Mouse (Mus musculus) midbrain, embryonic 10.5 days (tissue): ENCODE results near the gene Nap1l1. TPM values are rescaled to one million over a fixed set of nuclear protein-coding genes. Genes with fewer than 3 reads are reported as not detected.

ENCODE experiments used
- DNase-seq: peaks from one replicate; pipeline ENCODE4 v3.0.0-alpha.2; 2017; ENCODE audit warnings: low spot score
- H3K27ac ChIP-seq: fragments of 300-500 bp; sonication (generic); replicated peaks from 2 replicates; pipeline ENCODE4 v1.5.1; 2016; ENCODE audit warnings: mild to moderate bottlenecking
- H3K27me3 ChIP-seq: fragments of 300-500 bp; sonication (generic); 2 replicates; pipeline ENCODE4 v1.6.1; 2016; ENCODE audit warnings: low read depth, mild to moderate bottlenecking; ENCODE audit not compliant: poor library complexity, severe bottlenecking
- H3K36me3 ChIP-seq: fragments of 300-500 bp; sonication (generic); 2 replicates; pipeline ENCODE4 v1.6.1; 2016; ENCODE audit warnings: mild to moderate bottlenecking, moderate library complexity
- H3K4me1 ChIP-seq: fragments of 300-500 bp; sonication (generic); 2 replicates; pipeline ENCODE4 v1.6.1; 2016
- H3K4me3 ChIP-seq: fragments of 300-500 bp; sonication (generic); 2 replicates; pipeline ENCODE4 v1.5.1; 2016; ENCODE audit warnings: mild to moderate bottlenecking, moderate library complexity
- H3K9me3 ChIP-seq: fragments of 300-500 bp; sonication (generic); replicated peaks from 2 replicates; pipeline ENCODE4 v1.6.1; 2016; ENCODE audit warnings: mild to moderate bottlenecking
- WGBS: fragments of 180-500 bp; shearing (Covaris S2); methylation state at CpG from one replicate; pipeline ENCODE4 v1.1.7; 2016; 5-methylcytosine and 5-hydroxymethylcytosine counted together
- polyA plus RNA-seq: library from polyadenylated mRNA; unstranded; fragments of >200 nt; fragmentation: Nextera tagmentation; extraction: Ambion mirVana; gene quantifications from 2 replicates; pipeline ENCODE4 v1.2.1, GENCODE M21; 2016

Gene Nap1l1
- polyA plus RNA-seq, 1 experiment from 2014 or later, result 424 TPM

DNA sequence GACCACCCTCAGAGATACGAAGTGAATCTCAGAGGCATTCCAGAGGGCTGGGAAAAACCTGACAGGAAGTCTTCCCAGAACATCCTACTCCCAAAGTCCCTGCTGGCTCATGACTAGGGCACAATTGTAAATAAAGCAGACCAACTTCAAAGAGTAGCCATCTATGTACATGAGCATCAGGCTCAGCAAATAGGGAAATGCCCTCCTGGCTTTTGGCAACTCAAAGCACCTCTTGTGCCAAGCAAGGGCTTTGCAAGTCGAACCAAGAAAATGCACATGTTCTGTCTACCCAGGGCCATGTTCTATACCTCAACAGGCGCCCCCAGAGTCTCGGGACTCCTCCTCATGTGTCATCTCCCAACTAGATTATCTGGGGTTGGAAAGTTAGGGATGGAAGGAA is 48.6 kb downstream of the Nap1l1 start:
- no peaks in the 10 kb centered on the region for H3K27me3 ChIP-seq
- H3K9me3 ChIP-seq, result no peaks in the 10 kb centered on the region
- DNase-seq, result no peak
- 67% methylated on average over 4 of the region's 4 CpGs for WGBS
- H3K27ac ChIP-seq, result peak overlapping the region; percentile 24; the same call in 1 of the 2 replicates
- H3K4me3 ChIP-seq, result no peak overlapping the region
- H3K4me1 ChIP-seq, result peaks cover 35% of the 10 kb centered on the region
- H3K36me3 ChIP-seq, result no peaks in the 10 kb centered on the region

DNA sequence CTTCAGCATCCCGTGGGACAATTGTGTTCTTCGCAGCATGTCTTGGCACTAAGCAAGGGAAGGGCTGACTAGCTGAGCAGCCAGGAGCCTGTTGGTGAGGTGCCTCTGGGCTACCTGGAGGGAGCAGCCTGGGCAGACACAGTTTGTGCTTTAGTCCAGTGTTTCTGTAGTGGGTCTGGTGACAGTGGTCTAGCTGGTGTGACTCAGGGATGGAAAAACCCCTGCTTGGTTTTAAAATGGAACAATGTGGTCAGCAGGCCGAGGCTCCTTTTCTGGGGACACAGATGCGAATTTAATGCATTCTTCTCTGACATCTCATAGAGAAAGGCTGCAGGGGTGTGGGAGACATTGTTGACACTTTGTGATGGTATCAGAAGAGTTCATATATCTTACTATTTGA is 49.2 kb downstream of the Nap1l1 start:
- Histone ChIP-seq H3K36me3 (no peaks in the 10 kb centered on the region), H3K27me3 (no peaks in the 10 kb centered on the region), H3K27ac (0 out of 2 replicates have a peak overlapping the region, but pooled peaks have one; percentile 42), H3K4me3 (no peak overlapping the region), H3K4me1 (peaks cover 35% of the 10 kb centered on the region), H3K9me3 (no peaks in the 10 kb centered on the region)
- no peak for DNase-seq
- 86% methylated on average over 4 of the region's 4 CpGs for WGBS

DNA sequence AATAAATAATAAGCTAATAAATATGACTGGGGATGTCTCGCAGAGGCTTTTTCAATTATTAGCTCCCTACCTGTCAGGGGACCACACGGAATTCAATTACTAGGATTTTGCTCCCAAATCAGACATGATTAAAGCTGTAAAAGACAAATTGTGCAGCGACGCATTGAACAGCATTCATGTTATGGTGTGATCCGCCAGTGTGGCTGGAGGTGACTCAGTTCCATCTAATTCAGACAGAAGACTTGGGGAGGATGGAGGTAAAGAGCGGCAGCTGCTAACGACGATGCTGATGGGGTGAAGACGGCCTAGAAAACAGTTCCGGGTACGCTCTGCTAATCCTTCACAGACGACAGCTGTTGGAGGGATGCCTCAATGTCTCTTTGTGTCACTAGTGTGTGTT is 50.9 kb downstream of the Nap1l1 start:
- Histone ChIP-seq H3K27ac (no peak overlapping the region), H3K4me1 (peaks cover 35% of the 10 kb centered on the region)

DNA sequence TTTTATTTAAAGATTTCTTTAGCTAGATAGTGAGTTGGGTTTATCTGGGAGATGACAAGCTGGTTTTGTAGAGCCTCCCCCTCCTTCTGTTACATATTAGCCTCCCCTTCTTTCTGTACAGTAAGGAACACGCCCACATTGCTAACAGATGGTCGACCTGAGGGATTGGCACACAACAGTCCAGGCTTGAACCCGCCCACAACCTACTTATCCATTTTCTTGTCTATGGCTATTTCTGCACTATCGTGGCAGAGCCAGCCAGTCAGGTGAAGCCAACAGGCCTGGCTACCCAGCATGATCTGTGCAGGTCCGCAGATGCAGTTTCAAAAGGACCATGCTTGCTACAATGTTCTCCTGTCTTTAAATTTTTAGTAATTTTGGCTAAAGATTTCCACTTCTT is 54.0 kb downstream of the Nap1l1 start:
- no peak for DNase-seq
- Histone ChIP-seq H3K27ac (no peak overlapping the region), H3K4me3 (no peak overlapping the region), H3K36me3 (no peaks in the 10 kb centered on the region), H3K4me1 (peaks cover 13% of the 10 kb centered on the region), H3K27me3 (no peaks in the 10 kb centered on the region), H3K9me3 (no peaks in the 10 kb centered on the region)
- 86% methylated on average over 5 of the region's 5 CpGs for WGBS

More for the DNA sequence above, 50.9 kb downstream of the Nap1l1 start:
- WGBS, result 54% methylated on average over 12 of the region's 12 CpGs
- no peaks in the 10 kb centered on the region for H3K36me3 ChIP-seq
- no peaks in the 10 kb centered on the region for H3K27me3 ChIP-seq
- no peaks in the 10 kb centered on the region for H3K9me3 ChIP-seq
- no peak overlapping the region for H3K4me3 ChIP-seq
- DNase-seq, result no peak

DNA sequence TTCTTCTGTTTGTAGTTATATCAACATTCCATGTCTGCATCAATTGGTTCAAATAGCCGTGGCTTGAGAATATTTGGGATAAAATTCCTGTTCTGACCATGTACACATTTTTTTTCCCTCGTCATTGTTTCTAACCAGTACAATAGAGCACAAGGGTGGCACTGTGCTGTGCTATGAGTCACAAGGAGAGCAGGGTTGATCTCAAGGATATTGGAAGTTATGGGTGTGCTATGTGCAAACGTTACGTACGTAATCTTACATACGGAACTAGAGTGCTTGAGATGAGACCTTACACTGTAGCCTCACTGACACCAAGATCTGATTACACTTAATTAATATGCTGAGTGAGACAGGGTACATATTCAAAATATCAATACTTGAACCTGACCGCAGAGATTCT is 54.6 kb downstream of the Nap1l1 start:
- peaks cover 13% of the 10 kb centered on the region for H3K4me1 ChIP-seq
- WGBS, result 93% methylated on average over 7 of the region's 7 CpGs
- no peak overlapping the region for H3K27ac ChIP-seq
- H3K36me3 ChIP-seq, result no peaks in the 10 kb centered on the region
- no peak overlapping the region for H3K4me3 ChIP-seq
- DNase-seq, result no peak
- H3K9me3 ChIP-seq, result no peaks in the 10 kb centered on the region
- no peaks in the 10 kb centered on the region for H3K27me3 ChIP-seq

DNA sequence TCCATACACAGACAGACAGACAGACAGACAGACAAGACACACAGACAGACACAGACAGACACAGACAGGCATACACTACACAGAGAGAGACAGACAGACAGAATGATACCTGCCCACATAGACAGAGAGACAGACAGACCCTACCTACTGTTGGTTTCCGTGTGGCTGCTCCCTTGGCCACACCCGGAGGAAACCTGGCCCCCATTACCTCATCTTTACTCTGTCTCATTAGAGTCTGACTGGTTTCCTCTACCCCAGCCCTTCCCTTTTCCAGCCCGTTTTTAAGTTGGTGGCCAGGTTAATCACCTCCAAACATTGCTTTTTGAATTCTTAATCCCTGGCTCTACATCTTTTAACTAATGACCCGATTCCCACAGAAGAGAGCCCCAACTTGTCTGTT is 55.3 kb downstream of the Nap1l1 start:
- 81% methylated on average over 4 of the region's 4 CpGs for WGBS
- DNase-seq, result no peak
- Histone ChIP-seq H3K27me3 (no peaks in the 10 kb centered on the region), H3K4me3 (no peak overlapping the region), H3K27ac (no peak overlapping the region), H3K4me1 (peaks cover 13% of the 10 kb centered on the region), H3K36me3 (no peaks in the 10 kb centered on the region), H3K9me3 (no peaks in the 10 kb centered on the region)

DNA sequence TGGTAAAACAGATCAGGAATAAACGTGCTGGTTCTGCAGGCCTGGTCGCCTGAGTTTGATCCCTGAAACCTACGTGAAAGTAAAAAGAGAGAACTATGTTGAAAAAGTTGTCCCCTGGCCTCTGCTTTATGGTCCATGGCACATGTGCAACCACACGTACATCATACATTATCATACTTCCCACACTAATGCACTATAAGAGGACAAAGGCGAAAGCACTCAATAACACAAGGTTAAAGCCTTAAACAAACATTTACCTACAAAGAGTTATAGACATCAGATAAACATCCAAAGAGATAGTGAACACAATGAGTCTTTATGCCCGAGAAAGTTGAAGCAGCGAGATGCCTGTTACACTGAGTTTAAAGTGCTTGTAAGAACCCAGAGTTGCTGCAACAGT is 57.4 kb downstream of the Nap1l1 start:
- Histone ChIP-seq H3K27me3 (no peaks in the 10 kb centered on the region), H3K27ac (no peak overlapping the region), H3K4me1 (peaks cover 12% of the 10 kb centered on the region; the same call in 1 of the 2 replicates), H3K4me3 (no peak overlapping the region), H3K36me3 (no peaks in the 10 kb centered on the region), H3K9me3 (no peaks in the 10 kb centered on the region)
- DNase-seq, result no peak
- 90% methylated on average over 7 of the region's 7 CpGs for WGBS

DNA sequence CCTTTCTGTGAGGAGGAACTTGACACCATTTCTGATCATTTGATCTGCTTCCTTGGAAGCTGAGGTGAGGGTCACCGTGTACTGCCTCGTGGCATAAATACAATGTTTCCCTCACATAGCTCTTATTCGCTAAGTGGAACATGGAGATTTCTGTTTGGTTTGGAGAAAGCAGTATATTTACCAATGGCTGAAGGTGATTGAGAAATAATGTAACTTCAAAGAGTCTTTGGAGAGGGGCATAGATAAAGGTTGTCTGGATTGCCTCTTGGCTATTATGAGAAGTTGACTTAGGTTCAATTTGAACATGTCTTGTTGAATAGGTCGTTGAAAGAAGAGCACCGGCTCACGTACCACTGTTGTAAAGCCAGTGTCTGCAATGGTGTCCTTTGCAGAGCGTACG is 61.7 kb downstream of the Nap1l1 start:
- no peak for DNase-seq
- no peak overlapping the region for H3K4me3 ChIP-seq
- H3K4me1 ChIP-seq, result peaks cover 22% of the 10 kb centered on the region
- H3K27ac ChIP-seq, result no peak overlapping the region
- no peaks in the 10 kb centered on the region for H3K36me3 ChIP-seq
- no peaks in the 10 kb centered on the region for H3K27me3 ChIP-seq
- WGBS, result 85% methylated on average over 8 of the region's 8 CpGs
- H3K9me3 ChIP-seq, result no peaks in the 10 kb centered on the region

DNA sequence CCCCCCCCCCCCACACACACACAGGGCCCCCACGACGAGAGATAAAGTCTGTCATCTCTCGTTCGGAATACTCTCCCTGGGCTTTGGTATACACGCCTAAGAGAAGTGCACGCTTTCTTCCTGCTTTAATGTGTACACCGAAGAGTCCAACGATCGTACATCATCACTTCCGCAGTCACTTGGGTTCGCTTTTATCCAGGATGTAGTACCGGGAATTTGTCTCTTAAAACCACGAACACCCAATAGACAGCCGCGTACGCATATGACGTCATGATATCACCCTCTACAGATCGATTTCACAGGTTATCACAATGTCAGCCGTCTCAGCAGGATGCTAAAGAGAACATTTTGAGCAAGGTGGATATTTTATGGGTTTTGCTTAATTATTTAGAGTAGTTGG is 64.4 kb downstream of the Nap1l1 start:
- 93% methylated on average over 19 of the region's 19 CpGs for WGBS
- Histone ChIP-seq H3K4me3 (no peak overlapping the region), H3K4me1 (peaks cover 36% of the 10 kb centered on the region), H3K27ac (no peak overlapping the region), H3K36me3 (no peaks in the 10 kb centered on the region), H3K9me3 (0 out of 2 replicates have a peak, but pooled peaks cover 4% of the 10 kb centered on the region), H3K27me3 (no peaks in the 10 kb centered on the region)
- DNase-seq, result no peak

DNA sequence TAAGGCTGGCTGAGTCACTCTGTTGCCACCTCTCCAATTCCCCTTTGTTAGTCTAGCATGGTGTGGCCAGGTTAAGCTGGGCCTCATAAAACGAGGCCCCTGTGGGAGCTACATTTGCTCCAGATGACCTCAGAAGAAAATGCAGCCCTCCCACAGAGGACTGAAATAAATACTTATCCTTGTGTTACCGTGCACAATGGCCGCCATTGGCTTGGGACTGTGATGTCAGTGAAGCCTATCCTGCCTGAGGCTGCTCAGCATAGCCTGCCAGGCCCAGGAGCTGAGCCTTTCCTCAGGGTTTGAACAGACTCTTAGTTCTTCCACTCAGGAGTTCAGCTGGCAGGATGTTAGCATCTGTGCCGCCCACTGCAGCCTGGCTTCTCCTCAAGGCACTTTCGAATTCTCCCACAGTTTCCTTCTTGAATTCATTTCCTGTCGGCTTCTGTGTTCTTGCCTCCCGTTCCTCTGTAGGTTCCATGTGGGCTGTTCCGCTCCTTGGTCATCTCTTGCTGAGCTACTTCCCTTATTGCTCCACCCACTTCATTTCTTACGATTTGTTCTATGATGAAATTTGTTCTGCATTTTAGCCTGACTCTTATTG is 66.8 kb downstream of the Nap1l1 start:
- H3K27me3 ChIP-seq, result no peaks in the 10 kb centered on the region
- H3K27ac ChIP-seq, result peak overlapping the region; percentile 65
- H3K4me1 ChIP-seq, result peaks cover 38% of the 10 kb centered on the region
- peak; percentile 37 for DNase-seq
- WGBS, result 46% methylated on average over 9 of the region's 9 CpGs
- H3K36me3 ChIP-seq, result no peaks in the 10 kb centered on the region
- H3K4me3 ChIP-seq, result no peak overlapping the region
- H3K9me3 ChIP-seq, result 0 out of 2 replicates have a peak, but pooled peaks cover 4% of the 10 kb centered on the region

DNA sequence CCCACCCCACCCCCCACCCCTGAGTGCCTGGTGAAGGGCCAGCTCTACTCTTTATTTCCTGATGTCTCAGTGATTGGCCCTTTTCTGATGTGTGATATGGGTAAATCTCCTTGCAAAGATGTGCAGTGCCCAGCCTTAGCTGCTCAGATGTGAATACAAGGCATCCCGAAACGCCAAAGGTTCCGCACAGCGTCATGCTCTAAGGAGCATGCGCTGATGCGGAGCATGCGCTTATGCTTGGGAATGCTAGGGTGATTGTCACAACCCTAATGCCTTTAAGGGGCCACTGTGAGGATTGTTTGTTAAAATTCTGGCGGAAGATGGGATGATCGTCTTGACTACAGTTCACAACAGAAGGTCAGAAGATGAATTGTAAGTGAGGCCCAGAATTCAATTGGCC is 67.7 kb downstream of the Nap1l1 start:
- no peaks in the 10 kb centered on the region for H3K36me3 ChIP-seq
- peaks cover 34% of the 10 kb centered on the region for H3K4me1 ChIP-seq
- no peak overlapping the region for H3K4me3 ChIP-seq
- WGBS, result 63% methylated on average over 9 of the region's 9 CpGs
- no peak for DNase-seq
- no peaks in the 10 kb centered on the region for H3K27me3 ChIP-seq
- H3K9me3 ChIP-seq, result 0 out of 2 replicates have a peak, but pooled peaks cover 4% of the 10 kb centered on the region
- H3K27ac ChIP-seq, result no peak overlapping the region

DNA sequence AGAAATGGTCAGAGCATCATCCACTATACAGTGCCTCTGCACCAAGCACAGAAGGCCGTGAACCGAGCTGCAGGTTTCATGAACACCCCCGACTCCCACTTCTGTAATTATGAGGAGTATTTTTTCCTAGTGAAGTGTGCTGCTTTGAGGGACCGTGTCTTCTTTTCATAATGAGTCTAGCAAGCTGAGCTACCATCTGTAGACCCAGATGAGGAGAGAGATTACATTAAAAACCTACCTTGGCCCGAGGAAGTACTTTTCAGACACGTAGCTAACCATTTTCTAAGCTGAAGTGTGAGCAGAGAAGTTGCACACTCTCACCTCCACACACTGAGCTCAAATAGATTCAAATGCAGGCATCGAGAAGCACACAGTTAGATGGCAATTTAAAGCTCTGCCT is 70.1 kb downstream of the Nap1l1 start:
- WGBS, result 88% methylated on average over 7 of the region's 7 CpGs
- H3K4me1 ChIP-seq, result peaks cover 32% of the 10 kb centered on the region
- DNase-seq, result no peak

DNA sequence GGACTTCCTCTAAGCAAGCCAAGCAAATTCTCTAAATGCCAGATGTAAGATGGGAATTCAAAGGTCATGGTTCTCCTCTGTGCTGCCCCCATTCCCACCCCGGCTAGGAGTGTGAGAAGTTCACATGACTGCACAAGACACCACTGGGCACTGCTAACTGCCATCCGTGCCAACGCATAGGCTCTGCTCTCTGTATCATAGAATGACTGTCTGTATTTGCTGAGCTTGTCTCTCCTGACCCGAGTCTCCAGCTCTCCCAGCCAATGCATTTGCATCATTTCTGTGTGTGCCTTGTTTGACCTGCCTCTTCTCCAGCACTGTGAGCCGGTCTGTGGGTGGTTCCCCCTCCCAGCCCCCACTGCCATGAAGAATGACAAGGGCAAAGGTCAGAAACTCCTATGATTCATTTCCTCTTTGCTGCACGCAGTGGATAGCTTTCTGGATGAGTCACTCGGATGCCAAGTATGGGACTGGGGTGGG is 70.8 kb downstream of the Nap1l1 start:
- 46% methylated on average over 7 of the region's 7 CpGs for WGBS
- H3K4me3 ChIP-seq, result no peak overlapping the region
- 0 out of 2 replicates have a peak, but pooled peaks cover 4% of the 10 kb centered on the region for H3K9me3 ChIP-seq
- peak; percentile 33 for DNase-seq
- H3K27ac ChIP-seq, result peak overlapping the region; percentile 59
- peaks cover 32% of the 10 kb centered on the region for H3K4me1 ChIP-seq
- no peaks in the 10 kb centered on the region for H3K36me3 ChIP-seq
- no peaks in the 10 kb centered on the region for H3K27me3 ChIP-seq

More for the DNA sequence above, 70.1 kb downstream of the Nap1l1 start:
- Histone ChIP-seq H3K9me3 (0 out of 2 replicates have a peak, but pooled peaks cover 4% of the 10 kb centered on the region), H3K4me3 (no peak overlapping the region), H3K27ac (0 out of 2 replicates have a peak overlapping the region, but pooled peaks have one; percentile 59), H3K27me3 (no peaks in the 10 kb centered on the region), H3K36me3 (no peaks in the 10 kb centered on the region)
